Mouse (Mus musculus): ENCODE measurements around the gene Gm17949. TPM values are rescaled to one million over a fixed set of nuclear protein-coding genes. Genes with fewer than 3 reads are reported as not detected.

Gene Gm17949
- total and polyA plus RNA-seq, 2 experiments from 2014 or later = 0.34 TPM; not detected in 1

DNA sequence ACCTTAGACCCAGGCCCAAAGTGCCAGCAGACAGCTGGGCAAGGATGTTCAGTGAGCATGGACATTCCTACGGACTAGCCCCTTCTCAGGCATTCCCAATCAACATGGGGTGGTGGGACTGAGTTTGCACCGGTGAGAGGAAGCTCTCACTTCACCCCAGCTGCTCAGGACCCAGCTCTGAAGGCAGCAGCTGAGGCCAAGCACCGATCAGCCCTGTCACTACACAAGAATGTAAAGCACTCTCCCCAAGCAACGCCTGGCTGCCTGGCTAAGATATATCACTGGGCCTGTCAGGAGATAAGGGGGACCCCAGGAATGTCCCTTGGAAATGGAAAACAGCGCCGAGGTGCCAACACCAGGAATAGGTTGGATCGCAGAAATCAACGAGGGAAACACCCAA is 10.0 kb upstream of the Gm17949 start:
- H3K27me3 ChIP-seq (ENCODE audit: insufficient read depth, low read length) = no peaks in the 10 kb centered on the region
- WGBS = 79% methylated on average over 8 of the region's 8 CpGs
- H3K4me3 ChIP-seq (ENCODE audit: low read depth, low read length) = no peak overlapping the region
- H3K27ac ChIP-seq (ENCODE audit: low read depth, low read length) = no peak overlapping the region
- no peaks in the 10 kb centered on the region for H3K4me1 ChIP-seq (ENCODE audit: insufficient read depth)
- no peak overlapping the region for H3K4me2 ChIP-seq (ENCODE audit: low read depth)
- no peak for TF ChIP-seq CTCF (IDR thresholded peaks at IDR 0.05; ENCODE audit: low read depth)
- no peaks in the 10 kb centered on the region for H3K9me3 ChIP-seq (ENCODE audit: low read length)
- peaks cover 48% of the 10 kb centered on the region for H3K36me3 ChIP-seq (ENCODE audit: insufficient read depth)
- no peak for DNase-seq
- H3K9ac ChIP-seq = no peak overlapping the region
- no peak for ATAC-seq

GRCm38 (mm10) chr17:57003994-57004393 is 7.3 kb upstream of the Gm17949 start:
- DNase-seq (no peak), ATAC-seq (no peak)
- no peaks in the 10 kb centered on the region for H3K27me3 ChIP-seq (ENCODE audit: insufficient read depth, low read length)
- peaks cover 67% of the 10 kb centered on the region for H3K36me3 ChIP-seq (ENCODE audit: insufficient read depth)
- no peak for TF ChIP-seq CTCF (IDR thresholded peaks at IDR 0.05; ENCODE audit: low read depth)
- no peak overlapping the region for H3K27ac ChIP-seq (ENCODE audit: low read depth, low read length)
- no peaks in the 10 kb centered on the region for H3K4me1 ChIP-seq (ENCODE audit: insufficient read depth)
- no peak overlapping the region for H3K4me2 ChIP-seq (ENCODE audit: low read depth)
- no peak overlapping the region for H3K9ac ChIP-seq
- H3K4me3 ChIP-seq (ENCODE audit: low read depth, low read length) = no peak overlapping the region
- WGBS = 92% methylated on average over 7 of the region's 7 CpGs
- no peaks in the 10 kb centered on the region for H3K9me3 ChIP-seq (ENCODE audit: low read length)

DNA sequence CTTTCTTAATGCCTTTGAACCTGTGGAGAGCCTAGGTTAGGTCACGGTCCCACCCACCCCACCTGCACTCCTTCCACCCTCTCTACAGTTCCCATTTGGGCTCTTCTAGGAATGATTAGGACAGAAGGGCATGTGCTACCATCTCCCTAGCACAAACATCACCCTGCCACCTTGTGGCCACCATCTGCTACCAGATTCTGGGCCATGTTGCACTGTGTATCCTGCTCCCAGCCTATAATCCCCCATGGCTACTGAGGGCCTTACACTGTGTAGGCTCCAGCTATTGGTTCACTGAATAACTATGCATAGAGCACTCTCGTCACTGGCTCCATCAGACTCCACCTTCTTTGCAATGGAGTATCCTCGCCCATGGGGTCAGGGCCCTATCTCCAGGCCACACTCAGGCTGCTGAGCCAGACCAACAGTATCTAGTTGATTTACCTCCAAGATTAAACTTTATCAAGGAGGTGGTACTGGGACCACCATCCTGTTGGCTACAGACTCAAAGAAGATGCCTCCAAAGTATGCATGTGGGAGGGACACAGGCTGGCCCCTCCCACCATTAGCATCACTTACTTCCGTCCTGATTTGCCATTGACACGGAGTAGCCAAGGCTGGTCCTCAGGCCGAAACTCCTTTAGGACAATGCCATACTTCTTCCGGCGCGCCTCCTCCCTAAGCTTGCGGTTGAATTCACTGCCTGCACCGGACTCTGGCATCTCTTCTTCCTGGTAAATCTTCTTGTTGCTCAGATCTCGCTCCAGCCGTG is 3.9 kb upstream of the Gm17949 start:
- TF ChIP-seq CTCF (IDR thresholded peaks at IDR 0.05; ENCODE audit: low read depth) = peak; percentile 56
- 93% methylated on average over 13 of the region's 13 CpGs for WGBS
- Histone ChIP-seq H3K27ac (ENCODE audit: low read depth, low read length) (no peak overlapping the region), H3K9ac (no peak overlapping the region), H3K4me1 (ENCODE audit: insufficient read depth) (peaks cover 15% of the 10 kb centered on the region), H3K9me3 (ENCODE audit: low read length) (no peaks in the 10 kb centered on the region), H3K27me3 (ENCODE audit: insufficient read depth, low read length) (no peaks in the 10 kb centered on the region), H3K36me3 (ENCODE audit: insufficient read depth) (peaks cover 51% of the 10 kb centered on the region), H3K4me2 (ENCODE audit: low read depth) (no peak overlapping the region), H3K4me3 (ENCODE audit: low read depth, low read length) (no peak overlapping the region)
- DNase-seq (no peak), ATAC-seq (no peak)

- Histone ChIP-seq H3K9me3 (ENCODE audit: low read length) (no peaks in the 10 kb centered on the region), H3K4me3 (ENCODE audit: low read depth, low read length) (peak overlapping the region; percentile 74), H3K27ac (ENCODE audit: low read depth, low read length) (peak overlapping the region; percentile 86), H3K27me3 (ENCODE audit: insufficient read depth, low read length) (no peaks in the 10 kb centered on the region), H3K9ac (peak overlapping the region; percentile 78), H3K36me3 (ENCODE audit: insufficient read depth) (peaks cover 25% of the 10 kb centered on the region), H3K4me1 (ENCODE audit: insufficient read depth) (peaks cover 18% of the 10 kb centered on the region), H3K4me2 (ENCODE audit: low read depth) (peak overlapping the region; percentile 90)
- no peak for TF ChIP-seq CTCF (IDR thresholded peaks at IDR 0.05; ENCODE audit: low read depth)
- WGBS = under 1% methylated on average over 19 of the region's 19 CpGs
- ATAC-seq (peak; percentile 30), DNase-seq (no peak)
Measured at GRCm38 (mm10) chr17:57010911-57011235, 396 bp upstream of the Gm17949 start.

- Histone ChIP-seq H3K4me2 (ENCODE audit: low read depth) (peak overlapping the region; percentile 83), H3K27ac (ENCODE audit: low read depth, low read length) (peak overlapping the region; percentile 97), H3K4me3 (ENCODE audit: low read depth, low read length) (peak overlapping the region; percentile 74), H3K4me1 (ENCODE audit: insufficient read depth) (peaks cover 18% of the 10 kb centered on the region), H3K9me3 (ENCODE audit: low read length) (no peaks in the 10 kb centered on the region), H3K27me3 (ENCODE audit: insufficient read depth, low read length) (no peaks in the 10 kb centered on the region), H3K36me3 (ENCODE audit: insufficient read depth) (peaks cover 14% of the 10 kb centered on the region), H3K9ac (peak overlapping the region; percentile 96; the same call in 1 of the 2 replicates)
- 72% methylated on average over 13 of the region's 13 CpGs for whole genome bisulfite sequencing
- DNase-seq (no peak), ATAC-seq (no peak)
- TF ChIP-seq CTCF (IDR thresholded peaks at IDR 0.05; ENCODE audit: low read depth) = no peak
Measured at GRCm38 (mm10) chr17:57012245-57012795, 1.1 kb downstream of the Gm17949 start.

- no peaks in the 10 kb centered on the region for H3K4me1 ChIP-seq (ENCODE audit: insufficient read depth)
- no peak for TF ChIP-seq CTCF (IDR thresholded peaks at IDR 0.05; ENCODE audit: low read depth)
- no peaks in the 10 kb centered on the region for H3K9me3 ChIP-seq (ENCODE audit: low read length)
- H3K27ac ChIP-seq (ENCODE audit: low read depth, low read length) = no peak overlapping the region
- H3K4me2 ChIP-seq (ENCODE audit: low read depth) = no peak overlapping the region
- 81% methylated on average over 2 of the region's 2 CpGs for WGBS
- peaks cover 51% of the 10 kb centered on the region for H3K36me3 ChIP-seq (ENCODE audit: insufficient read depth)
- H3K4me3 ChIP-seq (ENCODE audit: low read depth, low read length) = no peak overlapping the region
- no peak for ATAC-seq
- no peak for DNase-seq
- H3K9ac ChIP-seq = no peak overlapping the region
- H3K27me3 ChIP-seq (ENCODE audit: insufficient read depth, low read length) = no peaks in the 10 kb centered on the region
Measured at GRCm38 (mm10) chr17:57019693-57020092, 8.4 kb downstream of the Gm17949 start.

DNA sequence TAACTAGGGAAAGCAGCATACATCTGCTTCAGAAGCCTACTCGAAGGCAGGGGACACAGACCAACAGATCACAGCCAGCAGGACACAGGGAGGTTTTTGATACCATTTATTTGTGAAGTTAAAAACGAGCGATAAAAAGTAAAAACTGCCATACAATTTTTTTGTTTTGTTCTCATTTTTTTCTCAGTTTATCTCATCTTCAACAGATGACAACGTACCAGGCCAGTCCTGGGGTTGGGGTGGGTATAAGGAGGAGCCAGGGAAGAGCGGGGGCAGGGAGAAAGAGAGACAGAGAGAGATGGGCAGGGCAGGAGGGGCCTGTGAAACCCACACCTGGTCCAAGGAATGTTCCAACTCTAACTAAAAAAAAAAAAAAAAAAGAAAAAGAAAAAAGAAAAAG is 9.7 kb downstream of the Gm17949 start:
- Histone ChIP-seq H3K27me3 (ENCODE audit: insufficient read depth, low read length) (no peaks in the 10 kb centered on the region), H3K36me3 (ENCODE audit: insufficient read depth) (peaks cover 64% of the 10 kb centered on the region), H3K4me1 (ENCODE audit: insufficient read depth) (no peaks in the 10 kb centered on the region), H3K4me3 (ENCODE audit: low read depth, low read length) (no peak overlapping the region), H3K9ac (no peak overlapping the region), H3K27ac (ENCODE audit: low read depth, low read length) (no peak overlapping the region), H3K9me3 (ENCODE audit: low read length) (no peaks in the 10 kb centered on the region), H3K4me2 (ENCODE audit: low read depth) (no peak overlapping the region)
- DNase-seq = no peak
- no peak for TF ChIP-seq CTCF (IDR thresholded peaks at IDR 0.05; ENCODE audit: low read depth)
- WGBS = 89% methylated on average over 5 of the region's 5 CpGs
- no peak for ATAC-seq

Data from forebrain, postnatal 0 days (tissue).